Mouse (Mus musculus) liver, embryonic 11.5 days (tissue): Measurements from ENCODE around the gene Cd80. TPM values are rescaled to one million over a fixed set of nuclear protein-coding genes. Genes with fewer than 3 reads are reported as not detected.
A peak's percentile ranks its signal among the peaks of the same experiment; 100 is the strongest.

Experiments
- ATAC-seq: fragments of 200-750 bp; cut with Nextera tagmentation; replicated peaks from 2 replicates; pipeline ENCODE4 v1.8.0; 2017; ENCODE audit warnings: moderate number of reproducible peaks, mild to moderate bottlenecking, moderate TSS enrichment, moderate library complexity; ENCODE audit not compliant: low FRiP score
- DNase-seq: peaks from one replicate; pipeline ENCODE4 v3.0.0-alpha.2; 2017; ENCODE audit warnings: low spot score
- H3K27ac ChIP-seq: fragments of 300-500 bp; sonication (generic); 2 replicates; pipeline ENCODE4 v1.5.1; 2014; ENCODE audit warnings: mild to moderate bottlenecking, low read depth, low read length, control low read depth
- H3K27me3 ChIP-seq: fragments of 300-500 bp; sonication (generic); replicated peaks from 2 replicates; pipeline ENCODE4 v1.6.1; 2014; ENCODE audit warnings: low read length, mixed read lengths; ENCODE audit not compliant: control insufficient read depth, insufficient read depth
- H3K36me3 ChIP-seq: fragments of 300-500 bp; sonication (generic); 2 replicates; pipeline ENCODE4 v1.6.1; 2014; ENCODE audit warnings: mild to moderate bottlenecking, low read length, moderate library complexity, mixed read lengths; ENCODE audit not compliant: control insufficient read depth, insufficient read depth
- H3K4me1 ChIP-seq: fragments of 300-500 bp; sonication (generic); replicated peaks from 2 replicates; pipeline ENCODE4 v1.6.1; 2014; ENCODE audit warnings: low read length, mixed read lengths; ENCODE audit not compliant: control insufficient read depth, insufficient read depth
- H3K4me2 ChIP-seq: fragments of 300-500 bp; sonication (generic); 2 replicates; pipeline ENCODE4 v1.6.1; 2014; ENCODE audit warnings: mild to moderate bottlenecking, control low read depth, moderate library complexity
- H3K4me3 ChIP-seq: fragments of 300-500 bp; sonication (generic); 2 replicates; pipeline ENCODE4 v1.5.1; 2014; ENCODE audit warnings: low read depth, low read length, control low read depth
- H3K9ac ChIP-seq: fragments of 300-500 bp; sonication (generic); 2 replicates; pipeline ENCODE4 v1.6.1; 2014; ENCODE audit warnings: low read depth, low read length, control low read depth
- H3K9me3 ChIP-seq: fragments of 300-500 bp; sonication (generic); 2 replicates; pipeline ENCODE4 v1.6.1; 2016; ENCODE audit warnings: low read length, inconsistent platforms, mixed read lengths; ENCODE audit not compliant: control insufficient read depth
- WGBS: fragments of 180-500 bp; shearing (Covaris S2); extraction: QIAGEN DNeasy Blood & Tissue Kit; methylation state at CpG from one replicate; pipeline ENCODE4 v1.1.7; 2014; 5-methylcytosine and 5-hydroxymethylcytosine counted together
- polyA plus RNA-seq: library from polyadenylated mRNA; unstranded; fragments of >200 nt; fragmentation: Nextera tagmentation; extraction: Ambion mirVana; gene quantifications from 2 replicates; pipeline ENCODE4 v1.2.1, GENCODE M21; 2014

Gene Cd80
- polyA plus RNA-seq, 1 experiment from 2014 or later, result 0.23 TPM

DNA sequence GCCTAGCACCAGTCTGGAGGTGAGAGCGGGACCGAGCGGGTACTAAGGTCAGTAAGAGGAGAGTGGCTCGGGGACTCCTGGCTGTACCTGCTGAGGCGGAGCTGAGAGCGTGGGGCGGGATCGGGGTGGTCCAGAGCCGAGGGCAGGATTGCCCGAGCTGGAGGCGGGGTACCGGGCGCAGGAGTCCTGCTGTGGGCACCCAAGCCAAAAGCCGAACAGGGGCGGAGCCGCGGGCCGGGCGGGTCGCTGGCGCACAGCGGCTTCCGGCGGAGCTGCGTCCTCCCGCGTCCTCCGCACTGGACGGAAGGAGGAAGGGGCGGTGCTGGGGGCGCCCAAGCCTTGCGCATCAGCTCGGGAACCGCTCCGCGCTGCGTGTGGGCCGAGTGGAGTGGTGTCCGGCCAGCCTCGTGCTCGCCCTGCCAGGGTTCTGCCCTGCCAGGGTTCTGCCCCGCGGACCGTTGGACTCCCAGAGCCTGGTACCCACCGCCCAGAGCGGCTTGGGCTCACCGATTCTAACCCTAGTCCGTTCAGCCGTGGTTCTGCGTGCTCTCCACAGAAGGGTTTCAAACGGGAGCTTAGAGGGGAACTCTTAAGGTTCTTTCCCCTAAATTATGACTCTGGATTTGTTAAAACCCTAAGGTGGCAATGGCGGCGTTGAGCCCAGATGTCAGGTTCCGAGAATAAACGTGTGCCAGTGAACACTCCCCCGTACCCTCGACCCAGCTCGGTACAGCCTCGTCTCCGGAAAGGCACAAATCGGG, 2.7 kb upstream of the Cd80 start, which contains the start of gene Adprh:
Gene Adprh, minus strand, starts transcription at position 262 of the 761 bp plus-strand sequence.
- WGBS, result under 1% methylated on average over 59 of the region's 61 CpGs
- peak; percentile 87 for DNase-seq
- Histone ChIP-seq H3K4me2 (peak within 1 kb of the TSS; percentile 71), H3K9ac (peak within 1 kb of the TSS; percentile 90), H3K4me3 (peak within 1 kb of the TSS; percentile 69), H3K9me3 (no peaks in the 10 kb centered on the region), H3K4me1 (peaks cover 11% of the 10 kb centered on the region), H3K36me3 (peaks cover 17% of the 10 kb centered on the region), H3K27ac (peak within 1 kb of the TSS; percentile 88), H3K27me3 (no peaks in the 10 kb centered on the region)
- ATAC-seq, result peak; percentile 96

DNA sequence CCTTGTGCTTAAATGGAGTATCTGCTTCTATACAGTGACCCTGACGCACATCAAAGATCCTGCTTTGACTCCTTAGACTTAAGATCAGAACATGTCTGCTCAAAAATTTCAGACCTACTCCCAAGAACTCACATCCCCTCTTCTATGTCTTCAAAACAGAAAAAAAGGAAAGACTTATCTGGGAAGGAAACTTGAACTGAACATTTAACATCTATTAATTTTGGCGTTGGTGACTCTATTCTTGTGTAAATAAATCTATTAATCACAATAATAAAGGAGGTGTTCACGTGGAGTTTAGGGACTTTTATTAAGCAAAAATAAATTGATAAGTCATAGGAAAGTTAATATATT, 2.2 kb upstream of the Cd80 start:
- Histone ChIP-seq H3K9ac (peak overlapping the region; percentile 90), H3K4me1 (peaks cover 11% of the 10 kb centered on the region), H3K4me2 (peak overlapping the region; percentile 71), H3K4me3 (peak overlapping the region; percentile 69), H3K36me3 (peaks cover 12% of the 10 kb centered on the region; the same call in 1 of the 2 replicates), H3K27me3 (no peaks in the 10 kb centered on the region), H3K9me3 (no peaks in the 10 kb centered on the region), H3K27ac (peak overlapping the region; percentile 88)
- ATAC-seq (no peak), DNase-seq (no peak)
- WGBS, result 33% methylated on average over 3 of the region's 3 CpGs

DNA sequence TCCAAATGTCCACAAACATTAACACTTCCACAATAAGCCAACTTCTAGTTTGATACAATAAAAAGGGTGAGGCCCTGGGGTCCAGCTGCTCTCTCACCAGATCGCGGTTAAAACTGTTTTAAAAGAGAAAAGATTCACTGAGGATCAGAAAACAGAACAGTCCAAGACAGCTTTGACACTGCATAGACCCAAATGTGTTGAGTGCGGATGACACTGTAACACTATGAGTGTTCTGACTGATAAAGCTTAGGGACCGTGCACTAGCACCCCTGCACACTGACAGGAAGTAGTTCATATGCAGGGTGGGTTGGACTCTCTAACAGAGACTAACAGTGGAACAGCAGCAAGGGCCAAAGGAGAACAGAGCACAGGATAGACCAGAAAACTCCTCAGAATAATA, 1.4 kb upstream of the Cd80 start:
- ATAC-seq, result peak; percentile 72
- DNase-seq, result no peak
- Histone ChIP-seq H3K4me3 (no peak overlapping the region), H3K9ac (no peak overlapping the region), H3K9me3 (no peaks in the 10 kb centered on the region), H3K27ac (peak overlapping the region; percentile 23; the same call in 1 of the 2 replicates), H3K27me3 (no peaks in the 10 kb centered on the region), H3K4me2 (0 out of 2 replicates have a peak overlapping the region, but pooled peaks have one; percentile 5), H3K36me3 (peaks cover 7% of the 10 kb centered on the region; the same call in 1 of the 2 replicates), H3K4me1 (peaks cover 11% of the 10 kb centered on the region)
- WGBS, result 55% methylated on average over 4 of the region's 4 CpGs

DNA sequence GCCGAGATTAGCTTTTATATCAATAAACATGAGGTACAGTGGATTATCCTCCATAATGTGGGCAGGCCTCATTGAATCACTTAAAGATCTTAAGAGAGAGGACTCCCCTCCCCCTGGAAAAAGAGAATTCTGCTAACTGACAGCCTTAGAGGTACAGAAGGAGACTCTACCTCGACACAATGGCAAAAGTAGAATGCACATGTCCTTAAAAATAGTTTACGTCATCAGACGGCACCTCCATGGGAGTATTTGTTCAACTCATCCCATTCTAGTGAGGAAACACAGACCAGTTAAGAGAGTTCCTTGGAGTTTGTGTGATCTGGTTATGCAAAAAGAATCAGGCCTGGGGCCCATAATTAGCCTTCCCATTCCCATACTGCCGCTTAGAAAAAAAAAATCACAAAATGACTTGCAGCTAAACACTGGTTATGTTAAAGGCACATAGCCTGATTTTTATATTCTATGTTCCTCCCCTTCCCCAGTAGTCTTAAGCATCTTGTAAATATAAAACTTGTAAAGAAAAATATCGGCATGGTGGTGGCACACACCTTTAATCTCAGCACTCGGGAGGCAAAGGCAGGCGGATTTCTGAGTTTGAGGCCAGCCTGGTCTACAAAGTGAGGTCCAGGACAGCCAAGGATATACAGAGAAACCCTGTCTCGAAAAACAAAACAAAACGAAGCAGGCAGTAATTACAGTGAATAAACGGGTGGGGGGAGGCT, 667 bp upstream of the Cd80 start:
- peaks cover 11% of the 10 kb centered on the region for H3K4me1 ChIP-seq
- H3K27me3 ChIP-seq, result no peaks in the 10 kb centered on the region
- H3K4me3 ChIP-seq, result no peak overlapping the region
- H3K27ac ChIP-seq, result no peak overlapping the region
- H3K4me2 ChIP-seq, result no peak overlapping the region
- 74% methylated on average over 11 of the region's 11 CpGs for WGBS
- H3K9me3 ChIP-seq, result no peaks in the 10 kb centered on the region
- no peak overlapping the region for H3K9ac ChIP-seq
- ATAC-seq (no peak), DNase-seq (no peak)
- H3K36me3 ChIP-seq, result peaks cover 6% of the 10 kb centered on the region; the same call in 1 of the 2 replicates

DNA sequence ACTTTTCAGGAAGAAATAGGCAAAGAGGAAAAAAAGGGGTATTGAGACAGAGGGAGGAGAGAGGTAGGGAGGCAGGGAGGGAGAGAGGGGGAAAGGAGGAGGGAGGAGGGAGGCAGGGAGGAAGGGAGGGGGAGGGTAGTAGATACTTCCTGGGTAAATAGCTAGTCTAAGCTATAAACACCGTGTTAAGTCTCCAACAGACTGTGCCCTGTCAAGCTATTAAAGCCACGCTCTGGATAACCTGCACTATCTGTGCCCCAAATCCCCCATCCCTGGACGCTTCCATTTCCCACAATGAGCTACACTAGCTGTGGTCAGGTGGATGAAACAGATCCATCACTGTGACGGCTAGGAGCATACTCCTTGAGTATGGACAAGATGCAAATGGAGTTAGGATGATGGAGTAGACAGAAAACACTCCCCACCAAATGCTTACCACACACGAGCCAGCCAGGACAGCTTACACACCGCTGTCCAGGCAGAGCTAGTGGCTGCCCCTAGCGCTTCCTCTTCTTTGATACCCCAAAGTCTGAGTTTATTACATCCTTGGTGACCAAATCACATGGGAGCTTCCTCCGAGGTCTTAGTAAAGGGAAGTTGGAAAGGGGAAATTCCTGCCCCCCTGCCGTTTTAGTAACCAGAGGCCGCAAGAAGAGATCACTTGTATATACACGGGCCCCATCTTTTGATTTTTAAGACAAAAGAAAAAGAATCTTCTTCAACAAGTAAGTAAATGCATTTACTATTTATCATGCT, 1.6 kb downstream of the Cd80 start:
- Histone ChIP-seq H3K36me3 (no peaks in the 10 kb centered on the region), H3K4me1 (peaks cover 5% of the 10 kb centered on the region; the same call in 1 of the 2 replicates), H3K27me3 (no peaks in the 10 kb centered on the region), H3K4me2 (no peak overlapping the region), H3K9ac (0 out of 2 replicates have a peak overlapping the region, but pooled peaks have one; percentile 16), H3K9me3 (no peaks in the 10 kb centered on the region), H3K27ac (no peak overlapping the region), H3K4me3 (no peak overlapping the region)
- ATAC-seq, result no peak
- WGBS, result 41% methylated on average over 11 of the region's 11 CpGs
- DNase-seq, result no peak

DNA sequence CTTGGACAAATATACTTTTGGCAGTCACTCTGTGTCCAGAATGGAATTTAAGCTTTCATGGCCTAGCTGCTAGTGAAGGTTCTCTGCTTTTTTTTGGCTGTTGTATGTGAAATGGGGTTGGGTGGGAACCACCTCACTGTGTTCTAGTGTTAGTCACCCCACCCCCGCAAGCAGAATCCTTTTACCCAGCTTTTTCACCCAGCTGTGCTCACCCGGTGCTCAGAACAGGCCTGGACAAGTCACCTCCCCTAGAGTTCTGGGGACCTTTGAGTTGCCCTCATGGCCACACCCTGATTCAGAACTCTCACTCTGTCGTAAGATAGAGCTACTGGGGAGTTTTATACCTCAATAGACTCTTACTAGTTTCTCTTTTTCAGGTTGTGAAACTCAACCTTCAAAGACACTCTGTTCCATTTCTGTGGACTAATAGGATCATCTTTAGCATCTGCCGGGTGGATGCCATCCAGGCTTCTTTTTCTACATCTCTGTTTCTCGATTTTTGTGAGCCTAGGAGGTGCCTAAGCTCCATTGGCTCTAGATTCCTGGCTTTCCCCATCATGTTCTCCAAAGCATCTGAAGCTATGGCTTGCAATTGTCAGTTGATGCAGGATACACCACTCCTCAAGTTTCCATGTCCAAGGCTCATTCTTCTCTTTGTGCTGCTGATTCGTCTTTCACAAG, 3.4 kb downstream of the Cd80 start:
- WGBS, result 60% methylated on average over 6 of the region's 6 CpGs
- no peaks in the 10 kb centered on the region for H3K9me3 ChIP-seq
- DNase-seq (no peak), ATAC-seq (no peak)
- H3K27ac ChIP-seq, result no peak overlapping the region
- no peak overlapping the region for H3K4me2 ChIP-seq
- H3K9ac ChIP-seq, result no peak overlapping the region
- no peaks in the 10 kb centered on the region for H3K36me3 ChIP-seq
- no peaks in the 10 kb centered on the region for H3K27me3 ChIP-seq
- peaks cover 2% of the 10 kb centered on the region; the same call in 1 of the 2 replicates for H3K4me1 ChIP-seq
- H3K4me3 ChIP-seq, result no peak overlapping the region

DNA sequence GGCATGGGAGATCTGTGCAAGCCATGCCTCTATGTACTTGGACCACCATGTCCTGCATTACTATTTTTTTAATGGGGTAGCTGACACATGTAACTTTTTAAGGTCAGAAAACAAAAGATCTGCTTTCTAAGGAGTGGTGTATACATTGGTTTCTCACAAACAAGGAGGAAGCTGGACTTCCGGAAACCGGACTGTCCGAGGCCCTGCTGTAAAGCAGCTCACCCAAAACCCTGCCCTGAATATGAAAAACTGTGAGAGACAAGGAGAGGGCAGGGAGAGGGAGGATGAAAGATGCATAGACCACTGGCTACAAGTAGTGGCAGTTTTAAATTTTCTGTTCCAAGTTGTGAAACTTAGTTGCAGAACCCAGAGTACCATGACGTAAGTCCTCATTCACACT, 4.6 kb downstream of the Cd80 start:
- Histone ChIP-seq H3K9me3 (no peaks in the 10 kb centered on the region), H3K27me3 (no peaks in the 10 kb centered on the region), H3K4me3 (no peak overlapping the region), H3K9ac (no peak overlapping the region), H3K4me1 (no peaks in the 10 kb centered on the region), H3K27ac (no peak overlapping the region), H3K4me2 (no peak overlapping the region), H3K36me3 (no peaks in the 10 kb centered on the region)
- no peak for DNase-seq
- 85% methylated on average over 4 of the region's 4 CpGs for WGBS
- no peak for ATAC-seq

DNA sequence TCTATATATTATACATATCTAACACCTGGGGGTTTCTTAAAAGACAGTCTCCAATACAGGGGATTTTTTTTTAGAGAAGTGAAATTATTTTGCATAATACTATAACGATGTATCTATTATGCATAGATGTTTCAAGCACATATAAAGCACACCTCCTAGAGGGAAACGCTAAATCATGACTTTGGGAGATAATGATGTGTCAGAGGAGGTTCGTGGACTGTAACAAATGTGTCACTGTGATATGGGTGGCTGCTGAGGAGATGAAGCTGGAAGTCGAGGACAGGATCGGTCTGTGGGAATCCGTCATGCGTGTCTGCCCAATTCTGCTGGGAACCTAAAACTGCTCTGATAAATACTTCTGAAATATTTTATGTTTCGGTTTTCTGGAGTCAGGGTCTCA, 6.4 kb downstream of the Cd80 start:
- DNase-seq (no peak), ATAC-seq (no peak)
- Histone ChIP-seq H3K4me1 (peaks cover under 1% of the 10 kb centered on the region; the same call in 1 of the 2 replicates), H3K27me3 (no peaks in the 10 kb centered on the region), H3K9me3 (no peaks in the 10 kb centered on the region), H3K36me3 (no peaks in the 10 kb centered on the region), H3K4me2 (no peak overlapping the region), H3K4me3 (no peak overlapping the region), H3K9ac (no peak overlapping the region), H3K27ac (no peak overlapping the region)
- 73% methylated on average over 8 of the region's 8 CpGs for WGBS
